Mouse (Mus musculus): ENCODE measurements around the gene Hoxd9. TPM values are rescaled to one million over a fixed set of nuclear protein-coding genes. Genes with fewer than 3 reads are reported as not detected.
A peak's percentile ranks its signal among the peaks of the same experiment; 100 is the strongest.

The Hoxd9 gene
- total RNA-seq, 2 experiments from 2014 or later, result not detected

DNA sequence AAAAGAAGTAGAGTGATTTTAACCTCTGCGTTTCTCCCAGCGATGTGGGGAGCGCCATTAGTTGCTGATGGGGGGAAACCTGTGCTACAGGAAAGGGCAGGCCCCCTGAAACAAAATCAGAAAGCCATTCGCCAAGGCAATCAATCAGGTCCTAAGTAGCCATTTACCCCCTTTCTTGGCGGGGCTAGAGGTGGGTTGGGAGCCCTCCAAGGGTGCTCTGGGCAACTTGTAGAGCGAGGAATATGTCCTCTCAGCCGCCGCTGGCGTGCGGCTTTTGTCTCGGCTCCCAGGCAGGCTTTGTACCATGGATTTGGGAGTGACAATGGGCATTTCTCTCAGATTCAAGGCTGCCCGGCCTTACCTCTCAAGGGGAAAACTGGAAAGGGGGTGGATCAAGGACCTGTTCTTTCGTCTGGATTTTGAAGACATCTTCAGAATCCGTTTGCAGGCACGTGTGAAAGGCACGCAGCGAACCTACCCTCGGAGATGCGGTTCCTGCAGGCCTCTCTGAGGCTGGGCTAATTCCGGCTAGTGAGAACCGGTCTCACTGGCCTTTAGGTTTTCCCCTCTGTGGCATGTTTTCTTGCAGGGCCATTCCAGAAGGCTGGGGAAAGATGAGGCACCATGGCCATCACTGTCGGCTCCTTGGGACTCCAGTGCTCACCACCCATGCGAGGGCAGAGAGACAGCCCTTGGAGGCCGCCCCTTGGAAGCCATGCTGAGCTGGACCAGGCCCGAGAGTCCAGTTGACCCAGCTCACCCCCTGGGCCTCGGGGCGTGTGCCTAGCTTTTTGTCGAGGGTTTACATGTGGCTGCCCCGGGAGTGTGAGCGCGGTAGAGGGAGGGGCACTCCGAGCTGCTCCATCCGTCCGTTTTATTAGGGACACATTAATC is 838 bp upstream of the Hoxd9 start:
- no peak for ATAC-seq (replicated peaks; ENCODE audit: poor library complexity)

DNA sequence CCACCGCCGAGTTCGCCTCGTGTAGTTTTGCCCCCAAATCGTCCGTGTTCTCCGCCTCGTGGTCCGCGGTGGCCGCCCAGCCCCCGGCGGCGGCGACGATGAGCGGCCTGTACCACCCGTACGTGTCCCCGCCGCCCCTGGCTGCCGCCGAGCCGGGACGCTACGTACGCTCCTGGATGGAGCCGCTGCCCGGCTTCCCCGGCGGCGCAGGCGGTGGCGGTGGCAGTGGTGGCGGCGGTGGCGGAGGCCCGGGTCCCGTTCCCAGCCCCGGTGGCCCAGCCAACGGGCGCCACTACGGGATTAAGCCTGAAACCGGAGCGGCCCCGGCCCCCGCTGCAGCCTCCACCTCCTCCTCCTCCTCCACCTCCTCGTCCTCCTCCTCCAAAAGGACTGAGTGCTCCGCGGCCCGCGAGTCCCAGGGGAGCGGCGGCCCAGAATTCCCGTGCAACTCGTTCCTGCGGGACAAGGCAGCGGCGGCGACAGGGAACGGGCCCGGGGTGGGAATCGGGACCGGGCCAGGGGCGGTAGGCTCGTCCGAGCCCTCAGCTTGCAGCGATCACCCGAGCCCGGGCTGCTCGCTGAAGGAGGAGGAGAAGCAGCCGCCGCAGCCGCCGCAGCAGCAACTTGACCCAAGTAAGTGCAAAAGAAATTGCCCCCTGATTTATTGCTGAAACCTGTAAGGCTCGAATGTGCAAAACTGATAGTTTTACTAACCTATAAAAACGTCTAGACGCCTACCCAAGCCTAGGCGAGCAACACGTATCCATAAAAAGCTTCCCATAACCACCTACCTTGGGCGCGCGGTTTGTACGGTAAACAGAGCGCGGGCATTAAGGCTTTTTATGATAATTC is 900 bp downstream of the Hoxd9 start:
- ATAC-seq (replicated peaks; ENCODE audit: poor library complexity), result no peak

DNA sequence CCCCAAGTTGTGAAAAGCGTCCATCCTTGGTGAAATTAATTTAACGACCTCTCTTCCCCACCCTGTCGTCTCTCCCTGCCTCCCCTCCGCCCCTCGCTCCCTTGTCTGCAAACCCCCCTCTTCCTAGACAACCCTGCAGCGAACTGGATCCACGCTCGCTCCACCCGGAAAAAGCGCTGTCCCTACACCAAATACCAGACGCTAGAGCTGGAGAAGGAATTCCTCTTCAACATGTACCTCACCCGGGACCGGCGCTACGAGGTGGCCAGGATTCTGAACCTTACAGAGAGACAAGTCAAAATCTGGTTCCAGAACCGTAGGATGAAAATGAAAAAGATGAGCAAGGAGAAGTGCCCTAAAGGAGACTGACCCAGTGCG is 1.5 kb downstream of the Hoxd9 start:
- ATAC-seq (replicated peaks; ENCODE audit: poor library complexity), result no peak

DNA sequence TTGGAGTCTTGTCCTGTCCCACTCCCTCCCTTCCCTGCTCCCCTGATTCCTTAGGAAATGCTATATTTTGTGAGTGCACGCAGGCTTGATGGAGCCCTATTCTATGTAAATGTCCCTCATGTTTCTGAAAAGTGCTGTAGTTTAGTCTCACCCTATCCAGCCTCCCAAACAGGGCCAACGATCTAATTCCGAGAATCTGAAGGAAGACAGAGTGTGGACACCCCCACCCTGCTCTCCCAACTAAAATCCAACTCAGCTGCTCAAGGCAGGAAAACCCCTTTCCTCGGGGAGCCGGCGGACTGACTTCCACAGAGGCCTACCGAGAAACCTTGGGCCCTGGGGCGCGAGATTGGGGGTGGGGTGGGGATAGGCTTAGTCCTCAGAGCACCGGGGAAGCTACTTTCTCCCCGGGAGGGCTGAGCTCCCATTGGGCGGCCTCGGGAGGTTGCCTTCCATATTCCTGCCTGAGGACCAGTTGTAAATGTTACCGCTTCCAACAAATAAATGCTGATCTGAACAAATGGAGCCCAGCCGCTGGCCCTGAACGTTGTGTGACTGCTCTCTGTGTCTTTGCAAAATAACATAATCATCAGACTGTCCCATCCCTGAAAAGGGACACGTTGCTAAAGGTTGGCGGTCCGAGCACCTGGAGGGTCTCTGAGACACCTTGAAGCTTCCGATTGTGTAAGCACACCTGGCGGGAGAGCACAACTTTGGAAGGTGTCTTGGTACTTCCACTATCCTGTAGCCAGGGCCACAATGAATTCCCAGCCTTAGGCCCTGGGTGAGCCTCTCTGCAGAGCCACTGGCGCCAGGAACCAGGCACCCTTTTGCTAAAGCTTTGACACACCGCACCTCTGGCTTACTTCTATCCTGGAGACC is 2.4 kb downstream of the Hoxd9 start:
- no peak for ATAC-seq (replicated peaks; ENCODE audit: poor library complexity)

DNA sequence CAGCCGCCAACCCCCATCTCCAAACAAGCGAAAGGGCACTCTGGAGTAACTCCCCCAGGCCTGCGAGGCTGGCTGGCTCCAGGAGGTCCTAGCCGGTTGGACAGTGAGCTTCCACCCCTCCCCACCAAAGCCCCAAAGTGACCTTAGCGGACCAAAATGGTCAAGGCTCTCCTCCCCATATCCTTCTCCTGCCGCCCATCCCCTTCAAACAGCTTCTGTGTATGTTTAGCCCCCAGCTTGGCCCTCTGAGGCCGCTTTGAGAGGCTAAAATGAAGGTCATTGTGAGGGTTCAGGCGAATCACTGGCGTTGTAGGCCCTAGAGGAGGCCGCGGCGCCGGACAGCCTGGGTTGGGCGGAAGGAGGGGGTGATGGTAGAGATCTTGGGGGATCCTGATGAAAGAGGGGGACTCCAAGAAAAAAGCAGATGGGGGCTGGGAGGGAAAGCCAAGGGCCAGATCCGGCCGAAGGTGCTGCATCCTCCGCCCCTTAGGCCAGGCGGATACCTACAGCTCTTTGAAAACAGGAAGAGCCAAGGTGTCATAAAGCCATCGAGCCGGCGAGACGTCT is 3.1 kb downstream of the Hoxd9 start:
- no peak for ATAC-seq (replicated peaks; ENCODE audit: poor library complexity)

DNA sequence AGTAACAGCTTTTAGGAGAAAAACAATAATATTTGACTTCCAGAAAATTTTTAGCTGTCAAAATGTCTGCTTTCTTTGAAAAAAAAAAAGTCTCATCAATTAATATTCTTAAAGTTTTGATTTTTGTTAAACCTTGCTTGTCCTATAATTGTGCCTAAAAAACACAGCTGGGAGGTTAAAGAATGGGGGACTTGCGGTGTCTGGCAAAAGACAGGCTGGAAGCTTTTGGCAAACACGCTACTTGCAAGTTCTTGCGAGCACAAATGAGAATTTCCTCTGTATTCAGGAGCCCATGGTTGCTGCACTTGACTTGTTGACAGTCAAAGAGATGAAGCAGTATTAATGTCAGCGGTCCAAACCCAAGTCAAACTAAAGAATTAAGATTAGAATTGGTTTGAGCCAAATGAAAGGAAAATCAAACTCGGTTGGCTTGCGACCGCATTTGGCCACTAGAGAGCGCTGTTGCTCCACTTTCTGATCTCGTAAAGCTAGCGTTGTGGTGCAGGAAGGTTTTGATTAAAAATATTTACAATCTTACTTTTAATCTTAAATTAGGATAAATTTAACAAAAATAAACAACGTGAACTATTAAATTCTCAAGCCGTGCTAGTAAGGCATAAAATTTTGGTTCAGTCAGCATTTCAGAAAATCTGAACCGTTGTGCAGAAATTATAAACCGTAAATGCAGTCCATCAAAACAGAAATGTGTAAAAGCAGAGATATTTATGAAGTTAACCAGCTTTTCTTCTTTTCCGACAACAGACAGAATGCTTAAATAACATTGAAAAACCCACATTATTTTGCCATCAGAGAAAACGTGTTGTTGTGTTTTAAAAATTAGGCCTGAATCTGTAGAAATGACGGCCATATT is 4.7 kb downstream of the Hoxd9 start:
- ATAC-seq (replicated peaks; ENCODE audit: poor library complexity), result peak; percentile 54; the same call in 1 of the 2 replicates

DNA sequence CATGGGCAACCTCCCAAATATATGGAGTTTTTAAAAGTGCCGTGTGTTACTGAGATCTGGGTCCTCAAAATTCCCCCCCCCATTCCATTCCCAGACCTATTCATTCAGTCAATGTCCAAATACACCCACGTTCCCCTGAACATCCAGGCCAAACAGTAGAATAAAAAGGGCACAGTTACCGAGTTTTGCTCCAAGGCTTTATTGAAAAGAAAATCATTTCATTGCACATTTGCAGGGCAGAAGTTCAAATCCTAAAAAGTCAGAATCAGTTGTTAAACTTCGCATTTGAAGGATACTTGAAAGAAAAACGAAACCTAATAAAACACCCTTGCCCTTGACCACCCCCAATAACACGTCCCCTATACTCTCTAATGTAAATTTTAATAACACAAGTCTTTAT is 5.3 kb downstream of the Hoxd9 start:
- no peak for ATAC-seq (replicated peaks; ENCODE audit: poor library complexity)

DNA sequence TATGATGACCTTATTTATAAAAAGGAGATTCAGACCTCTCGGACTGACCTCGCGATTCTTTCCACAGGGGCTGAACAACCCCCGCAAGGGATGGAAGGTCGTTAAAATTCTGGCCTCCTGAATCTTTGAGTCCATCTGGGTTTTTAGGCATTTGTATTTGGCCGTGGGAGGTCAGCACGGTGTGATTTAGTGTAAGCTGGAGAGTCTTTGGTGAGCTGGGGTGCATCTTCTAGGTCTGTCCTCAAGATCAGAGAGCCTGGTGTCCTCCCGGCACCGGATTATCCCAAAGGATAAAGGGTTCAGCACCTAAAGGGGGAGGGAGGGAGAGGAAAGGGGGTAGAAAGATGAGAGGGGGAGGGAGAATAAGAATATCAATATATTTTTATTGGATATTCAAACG is 5.8 kb downstream of the Hoxd9 start:
- ATAC-seq (replicated peaks; ENCODE audit: poor library complexity), result no peak

DNA sequence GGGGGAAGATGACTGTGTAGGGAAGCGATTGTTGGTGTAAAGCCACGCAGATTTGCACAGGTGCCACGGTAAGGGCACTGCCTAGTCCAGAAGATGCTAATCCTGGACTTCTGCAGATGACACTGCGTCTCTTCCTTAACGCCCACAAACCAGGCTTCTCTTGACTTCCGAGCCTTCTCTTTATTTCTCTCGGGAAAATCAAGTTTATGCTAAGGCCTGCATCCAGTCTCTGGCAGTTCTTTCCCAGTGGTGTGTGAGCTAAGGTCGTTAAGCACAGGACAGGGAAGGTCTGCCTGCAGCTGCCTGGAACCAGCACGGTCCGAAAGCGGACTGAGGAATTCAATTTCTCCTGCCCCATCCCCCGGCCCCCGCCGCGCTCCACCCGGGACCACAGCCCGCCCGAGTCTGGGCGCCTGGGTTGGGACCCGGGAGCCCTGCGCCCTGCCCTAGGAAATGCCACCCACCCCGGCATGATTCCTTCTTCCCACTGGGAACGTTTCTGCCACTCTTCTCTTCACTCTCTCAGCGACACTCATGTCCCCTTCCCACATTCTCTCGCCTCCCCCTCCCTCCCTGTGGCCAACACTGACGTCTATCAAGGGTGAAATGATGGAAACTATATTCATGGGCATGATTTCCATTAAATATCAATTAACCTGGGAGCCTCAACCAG is 6.3 kb downstream of the Hoxd9 start:
- no peak for ATAC-seq (replicated peaks; ENCODE audit: poor library complexity)

DNA sequence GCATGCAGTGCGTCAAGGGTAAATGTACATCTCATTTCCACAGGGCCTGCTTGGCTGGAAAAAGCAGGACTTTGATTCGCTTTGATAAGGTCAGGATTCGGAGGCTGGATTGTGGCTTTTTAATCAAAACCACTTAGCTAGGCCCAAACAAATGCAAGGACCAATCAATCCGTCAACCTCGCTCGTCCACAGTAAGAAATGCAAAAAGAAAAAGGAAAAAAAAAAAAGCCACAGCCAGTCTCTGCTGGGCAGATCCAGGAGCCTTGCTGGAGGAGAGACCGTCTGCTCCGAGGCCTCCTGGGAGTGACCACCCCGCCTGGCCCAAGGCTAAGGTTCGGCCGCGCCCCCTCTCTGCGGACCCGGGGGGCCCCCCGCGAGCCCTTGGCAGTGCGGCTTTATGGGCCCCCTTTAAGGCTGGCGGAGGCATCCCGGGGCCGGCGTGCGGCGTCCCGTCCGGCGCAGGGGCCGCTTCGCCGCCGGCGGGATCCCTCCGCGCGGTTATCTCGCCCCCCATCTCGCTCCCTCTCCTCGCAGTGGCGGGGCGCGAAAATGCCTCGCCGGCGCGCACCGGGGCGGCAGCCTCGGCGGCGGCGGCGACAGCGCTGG is 7.0 kb downstream of the Hoxd9 start, which contains the start of gene Hoxd8:
Gene Hoxd8 (plus strand): TSS at position 223 of the 606 bp plus-strand sequence.
- no peak for ATAC-seq (replicated peaks; ENCODE audit: poor library complexity)

DNA sequence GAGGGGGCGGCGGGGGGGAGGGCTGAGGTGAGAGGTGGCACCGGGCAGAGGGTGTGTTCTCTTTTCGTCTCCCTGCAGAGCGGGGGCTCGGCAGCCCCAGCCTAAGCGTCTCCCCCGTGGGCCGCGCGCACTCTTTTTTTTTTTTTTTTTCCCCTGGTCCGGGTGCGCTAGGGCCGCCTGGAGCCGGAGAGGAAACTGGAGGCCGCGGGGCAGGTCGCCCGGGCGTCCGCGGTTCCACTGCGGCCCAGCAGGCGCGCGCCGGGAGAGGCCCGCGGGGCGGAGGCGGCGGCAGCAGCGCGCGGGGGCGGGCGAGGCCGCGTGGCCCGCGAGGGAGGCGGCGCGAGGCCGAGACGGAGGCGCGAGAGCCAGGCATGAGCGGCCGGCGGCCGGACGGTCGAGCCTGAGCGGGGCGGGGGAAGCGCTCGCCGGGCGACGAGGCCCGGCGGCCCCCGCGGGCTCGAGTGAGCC is 7.5 kb downstream of the Hoxd9 start:
- ATAC-seq (replicated peaks; ENCODE audit: poor library complexity), result no peak

DNA sequence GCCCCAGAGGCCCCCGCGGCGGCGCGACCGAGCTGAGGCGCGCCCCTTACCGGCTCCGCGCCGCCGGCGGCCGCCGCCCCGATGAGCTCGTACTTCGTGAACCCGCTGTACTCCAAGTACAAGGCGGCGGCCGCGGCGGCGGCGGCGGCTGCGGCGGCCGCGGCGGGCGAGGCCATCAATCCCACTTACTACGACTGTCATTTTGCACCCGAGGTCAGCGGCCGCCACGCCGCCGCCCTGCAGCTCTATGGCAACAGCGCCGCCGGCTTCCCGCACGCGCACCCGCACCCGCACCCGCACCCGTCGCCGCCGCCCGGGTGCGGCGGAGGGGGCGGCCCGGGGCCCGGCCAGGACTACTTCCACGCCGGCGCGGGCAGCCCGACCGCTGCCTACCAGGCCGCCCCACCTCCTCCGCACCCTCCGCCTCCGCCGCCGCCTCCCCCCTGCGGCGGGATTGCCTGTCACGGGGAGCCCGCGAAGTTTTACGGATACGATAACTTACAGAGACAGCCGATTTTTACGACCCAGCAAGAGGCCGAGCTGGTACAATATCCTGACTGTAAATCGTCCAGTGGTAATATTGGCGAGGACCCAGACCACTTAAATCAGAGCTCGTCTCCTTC is 8.1 kb downstream of the Hoxd9 start:
- ATAC-seq (replicated peaks; ENCODE audit: poor library complexity), result 0 out of 2 replicates have a peak, but pooled peaks have one; percentile 14

DNA sequence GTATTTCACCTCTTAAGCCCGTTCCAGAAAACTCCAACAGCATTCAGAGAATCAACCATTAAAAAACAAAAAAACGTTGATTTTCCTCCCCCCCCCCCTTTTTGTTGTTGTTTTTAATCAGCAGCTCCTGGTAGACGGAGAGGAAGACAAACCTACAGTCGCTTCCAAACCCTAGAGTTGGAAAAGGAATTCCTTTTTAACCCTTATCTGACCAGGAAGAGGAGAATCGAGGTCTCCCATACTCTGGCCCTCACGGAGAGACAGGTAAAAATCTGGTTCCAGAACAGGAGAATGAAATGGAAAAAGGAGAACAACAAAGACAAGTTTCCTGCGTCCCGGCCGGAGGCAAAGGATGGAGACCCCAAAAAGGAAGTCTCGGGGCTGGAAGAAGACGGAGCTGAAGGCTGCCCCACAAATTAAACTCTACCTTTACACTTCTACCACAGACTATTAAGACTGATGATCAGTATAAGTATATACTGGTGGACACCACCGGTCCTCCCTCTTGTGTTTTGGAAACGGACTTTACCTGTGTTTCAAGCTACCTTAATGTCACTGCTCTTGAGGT is 8.9 kb downstream of the Hoxd9 start:
- ATAC-seq (replicated peaks; ENCODE audit: poor library complexity), result no peak

DNA sequence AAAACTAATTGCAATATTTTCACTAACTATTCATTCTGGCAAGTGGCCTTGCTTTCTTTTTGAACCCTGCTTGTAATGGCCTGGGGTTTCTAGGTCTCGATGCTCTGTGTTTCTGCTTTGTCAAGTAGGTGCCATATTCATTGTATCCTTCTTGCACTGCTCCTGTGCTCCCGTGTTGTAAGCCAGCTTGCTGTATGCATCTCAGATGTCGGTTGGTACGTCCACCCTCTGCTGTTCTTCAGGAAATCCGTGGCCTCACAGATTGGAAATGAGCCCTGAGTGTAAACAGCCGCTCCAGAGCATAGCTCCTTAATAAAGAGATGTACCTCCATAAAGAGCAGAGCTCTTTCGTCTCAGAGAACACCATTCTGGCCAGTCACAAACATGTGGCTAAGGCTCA is 10.1 kb downstream of the Hoxd9 start:
- ATAC-seq (replicated peaks; ENCODE audit: poor library complexity), result no peak

DNA sequence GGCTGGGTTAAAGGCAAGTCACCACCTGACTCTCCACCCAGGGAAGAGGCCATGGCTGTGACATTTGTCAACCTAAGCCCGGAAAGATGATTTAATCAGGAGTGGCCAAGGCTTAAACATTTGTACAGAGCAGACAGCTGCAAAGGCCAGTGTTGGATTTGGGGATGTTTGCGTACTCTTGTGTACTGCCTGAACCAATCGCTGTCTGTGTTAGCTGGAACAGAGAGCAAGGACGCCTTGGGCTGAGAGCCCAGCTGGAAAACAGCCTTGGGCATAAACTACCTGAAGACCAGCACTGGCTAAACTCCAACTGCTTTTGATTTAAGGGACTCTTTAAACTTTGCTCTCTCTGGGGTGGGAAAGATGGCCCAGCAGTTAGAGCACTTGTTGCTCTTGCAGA is 11.1 kb downstream of the Hoxd9 start:
- no peak for ATAC-seq (replicated peaks; ENCODE audit: poor library complexity)

DNA sequence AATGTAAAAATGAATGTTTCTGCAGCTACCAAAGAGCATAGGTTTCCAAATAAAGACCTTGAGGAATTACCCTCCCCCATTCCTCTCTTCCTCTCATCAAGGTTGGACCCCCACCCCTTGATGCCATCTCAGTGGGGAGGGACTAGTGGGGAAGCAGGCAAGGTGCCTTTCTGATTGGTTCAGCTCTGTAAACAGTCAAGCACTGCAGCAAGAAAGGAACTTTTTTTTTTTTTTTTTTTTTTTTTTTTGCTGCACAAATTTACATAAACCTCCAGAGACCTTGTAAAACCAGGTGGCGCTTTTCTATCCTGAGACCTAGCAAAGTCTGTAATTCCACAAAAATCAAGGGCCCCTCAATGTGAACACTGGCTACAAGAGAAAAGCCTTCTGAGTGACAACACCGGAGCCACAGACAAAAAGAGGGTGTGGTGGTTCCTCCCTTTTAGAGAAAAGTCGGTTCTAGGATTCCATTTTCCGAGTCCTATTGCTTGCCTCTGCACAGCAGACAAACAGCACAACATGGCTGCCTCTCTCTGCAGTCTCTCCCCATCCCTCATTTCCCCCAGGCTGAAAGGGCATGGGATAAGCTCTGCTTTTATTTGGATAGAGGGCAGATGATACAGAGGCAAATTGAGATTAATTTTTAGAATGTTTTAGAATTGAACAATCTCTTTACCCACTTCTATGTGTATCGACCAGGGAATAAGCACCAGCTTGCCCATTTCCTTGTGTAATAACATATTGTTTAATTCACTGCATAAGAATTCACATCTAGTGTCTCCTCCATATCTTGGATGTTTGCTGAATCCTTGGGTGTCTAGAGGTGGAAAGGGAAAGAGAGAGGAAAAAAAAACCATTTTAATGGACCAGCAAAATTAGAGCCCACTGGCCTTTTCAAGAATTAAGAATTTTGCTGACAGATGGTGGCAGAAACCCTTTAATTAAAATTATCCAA is 12.2 kb downstream of the Hoxd9 start:
- ATAC-seq (replicated peaks; ENCODE audit: poor library complexity), result no peak

Data from megakaryocyte progenitor cell, adult 5-6 weeks (primary cell).